Mouse (Mus musculus) heart, embryonic 14.5 days (tissue): ENCODE data around the gene Naa40. TPM values are rescaled to one million over a fixed set of nuclear protein-coding genes. Genes with fewer than 3 reads are reported as not detected.
A peak's percentile ranks its signal among the peaks of the same experiment; 100 is the strongest.

Experiments
- ATAC-seq: fragments of 200-750 bp; cut with Nextera tagmentation; 2 replicates; pipeline ENCODE4 v1.8.0; 2017; ENCODE audit warnings: low read depth, moderate TSS enrichment; ENCODE audit not compliant: insufficient number of reproducible peaks, insufficient read depth, low FRiP score
- H3K27ac ChIP-seq, 2 experiments: fragments of 200-500 bp in 1 of 2; fragments of 300-500 bp in 1 of 2; sonication (generic) in 1 of 2; replicated peaks in 1 of 2; 2 replicates each; pipeline ENCODE4 v1.5.1; 2012 to 2014; ENCODE audit warnings: low read depth in 2 of 2, low read length in 2 of 2, control low read depth in 1 of 2, mild to moderate bottlenecking in 1 of 2, mixed read lengths in 1 of 2; ENCODE audit not compliant: control insufficient read depth in 1 of 2, insufficient read depth in 1 of 2
- H3K27me3 ChIP-seq: fragments of 300-500 bp; sonication (generic); 2 replicates; pipeline ENCODE4 v1.6.1; 2014; ENCODE audit warnings: mild to moderate bottlenecking, low read length, control low read depth; ENCODE audit not compliant: control insufficient read depth, insufficient read depth
- H3K36me3 ChIP-seq: fragments of 300-500 bp; sonication (generic); 2 replicates; pipeline ENCODE4 v1.6.1; 2014; ENCODE audit warnings: mild to moderate bottlenecking, control low read depth, low read length, mixed read lengths; ENCODE audit not compliant: control insufficient read depth, insufficient read depth
- H3K4me1 ChIP-seq, 2 experiments: fragments of 200-500 bp in 1 of 2; fragments of 300-500 bp in 1 of 2; sonication (generic) in 1 of 2; 2 replicates each; pipeline ENCODE4 v1.6.1; 2012 to 2014; ENCODE audit warnings: low read length in 2 of 2, control low read depth in 1 of 2, mixed read lengths in 1 of 2; ENCODE audit not compliant: control insufficient read depth in 2 of 2, insufficient read depth in 2 of 2
- H3K4me2 ChIP-seq: fragments of 300-500 bp; sonication (generic); 2 replicates; pipeline ENCODE4 v1.6.1; 2014; ENCODE audit warnings: mild to moderate bottlenecking, low read length
- H3K4me3 ChIP-seq, 2 experiments: fragments of 200-500 bp in 1 of 2; fragments of 300-500 bp in 1 of 2; sonication (generic) in 1 of 2; 2 replicates each; pipeline ENCODE4 v1.5.1; 2012 to 2014; ENCODE audit warnings: low read length in 2 of 2, mild to moderate bottlenecking in 2 of 2, control low read depth in 1 of 2, low read depth in 1 of 2, moderate library complexity in 1 of 2; ENCODE audit not compliant: control insufficient read depth in 1 of 2, insufficient read depth in 1 of 2
- H3K9ac ChIP-seq: fragments of 300-500 bp; sonication (generic); 2 replicates; pipeline ENCODE4 v1.6.1; 2014; ENCODE audit warnings: mild to moderate bottlenecking, low read length
- H3K9me3 ChIP-seq: fragments of 300-500 bp; sonication (generic); 2 replicates; pipeline ENCODE4 v1.6.1; 2016; ENCODE audit warnings: low read length, control low read depth; ENCODE audit not compliant: control insufficient read depth
- WGBS: fragments of 180-500 bp; shearing (Covaris S2); extraction: QIAGEN DNeasy Blood & Tissue Kit; methylation state at CpG from one replicate; pipeline ENCODE4 v1.1.7; 2014; 5-methylcytosine and 5-hydroxymethylcytosine counted together
- polyA plus RNA-seq: library from polyadenylated mRNA; unstranded; fragments of >200 nt; fragmentation: Nextera tagmentation; extraction: Ambion mirVana; gene quantifications from 2 replicates; pipeline ENCODE4 v1.2.1, GENCODE M21; 2014

The Naa40 gene
- polyA plus RNA-seq, 1 experiment from 2014 or later: 55.9 TPM

GRCm38 (mm10) chr19:7240291-7240690, 692 bp downstream of the Naa40 start:
- Histone ChIP-seq H3K9ac (peak overlapping the region; percentile 92), H3K4me2 (peak overlapping the region; percentile 80), H3K36me3 (peaks cover 33% of the 10 kb centered on the region), H3K4me3 (peak overlapping the region; percentile 64 to 79), H3K9me3 (peaks cover 5% of the 10 kb centered on the region; the same call in 1 of the 2 replicates), H3K27me3 (no peaks in the 10 kb centered on the region), H3K27ac (peak overlapping the region; percentile 52 to 89), H3K4me1 (peaks cover 2 to 21% of the 10 kb centered on the region in 2 experiments)
- WGBS: under 1% methylated on average over 13 of the region's 13 CpGs
- ATAC-seq: no peak

GRCm38 (mm10) chr19:7239574-7239973, 1.4 kb downstream of the Naa40 start:
- 76% methylated on average over 3 of the region's 3 CpGs for WGBS
- Histone ChIP-seq H3K9me3 (peaks cover 5% of the 10 kb centered on the region; the same call in 1 of the 2 replicates), H3K27ac (peak overlapping the region in 1 of 2 experiments; percentile 89; a peak in 1 of 4 replicates)

GRCm38 (mm10) chr19:7236742-7237141, 4.2 kb downstream of the Naa40 start:
- peaks cover 5% of the 10 kb centered on the region; the same call in 1 of the 2 replicates for H3K9me3 ChIP-seq
- no peak overlapping the region for H3K9ac ChIP-seq
- H3K36me3 ChIP-seq: peaks cover 64% of the 10 kb centered on the region
- no peak overlapping the region for H3K4me2 ChIP-seq
- H3K27ac ChIP-seq: no peak overlapping the region
- no peak for ATAC-seq
- no peak overlapping the region for H3K4me3 ChIP-seq
- no peaks in the 10 kb centered on the region for H3K27me3 ChIP-seq
- WGBS: 82% methylated on average over 4 of the region's 4 CpGs
- peaks cover 2 to 21% of the 10 kb centered on the region in 2 experiments for H3K4me1 ChIP-seq

More at GRCm38 (mm10) chr19:7239574-7239973, 1.4 kb downstream of the Naa40 start:
- Histone ChIP-seq H3K4me2 (peak overlapping the region; percentile 80), H3K27me3 (no peaks in the 10 kb centered on the region), H3K4me1 (peaks cover 2 to 21% of the 10 kb centered on the region in 2 experiments), H3K9ac (peak overlapping the region; percentile 92), H3K4me3 (peak overlapping the region; percentile 64 to 79), H3K36me3 (peaks cover 36% of the 10 kb centered on the region)
- no peak for ATAC-seq

DNA sequence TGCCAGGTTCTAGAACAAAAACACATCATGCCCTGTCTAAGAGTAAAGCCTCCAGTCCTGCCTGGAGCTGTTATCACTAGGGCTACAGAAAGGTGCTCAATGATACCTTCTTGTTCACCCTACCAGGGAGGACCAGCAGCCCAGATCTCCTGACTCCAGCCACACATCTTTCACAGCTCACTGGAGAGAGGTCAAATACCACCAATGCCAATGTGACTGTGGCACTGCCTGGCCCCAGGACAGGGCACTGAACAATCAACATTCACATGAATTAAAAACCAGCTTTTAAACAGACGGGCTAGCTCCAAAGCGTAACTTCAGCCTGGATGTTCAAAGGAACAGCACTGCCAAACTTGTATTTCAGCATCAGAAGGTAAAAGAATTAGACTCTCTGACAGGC, 5.0 kb downstream of the Naa40 start:
- peaks cover 71% of the 10 kb centered on the region for H3K36me3 ChIP-seq
- 94% methylated on average over 2 of the region's 2 CpGs for WGBS
- peaks cover 2 to 18% of the 10 kb centered on the region in 2 experiments for H3K4me1 ChIP-seq
- ATAC-seq: no peak
- no peak overlapping the region for H3K4me2 ChIP-seq
- H3K4me3 ChIP-seq: no peak overlapping the region
- H3K27me3 ChIP-seq: no peaks in the 10 kb centered on the region
- no peak overlapping the region for H3K9ac ChIP-seq
- H3K27ac ChIP-seq: no peak overlapping the region
- peaks cover 5% of the 10 kb centered on the region; the same call in 1 of the 2 replicates for H3K9me3 ChIP-seq

- 93% methylated on average over 9 of the region's 9 CpGs for WGBS
- no peak overlapping the region for H3K4me2 ChIP-seq
- no peak overlapping the region for H3K9ac ChIP-seq
- H3K36me3 ChIP-seq: peaks cover 77% of the 10 kb centered on the region
- peaks cover 2 to 18% of the 10 kb centered on the region in 2 experiments for H3K4me1 ChIP-seq
- no peaks in the 10 kb centered on the region for H3K27me3 ChIP-seq
- ATAC-seq: no peak
- H3K27ac ChIP-seq: no peak overlapping the region
- no peak overlapping the region for H3K4me3 ChIP-seq
- H3K9me3 ChIP-seq: peaks cover 5% of the 10 kb centered on the region; the same call in 1 of the 2 replicates
Observed at GRCm38 (mm10) chr19:7235461-7235860, 5.5 kb downstream of the Naa40 start.

- peaks cover 85% of the 10 kb centered on the region for H3K36me3 ChIP-seq
- ATAC-seq: no peak
- no peak overlapping the region for H3K4me2 ChIP-seq
Observed at GRCm38 (mm10) chr19:7234537-7235221, 6.3 kb downstream of the Naa40 start.

GRCm38 (mm10) chr19:7226511-7226914, 14.5 kb downstream of the Naa40 start:
- Histone ChIP-seq H3K27ac (no peak overlapping the region), H3K4me3 (no peak overlapping the region), H3K36me3 (peaks cover 63% of the 10 kb centered on the region), H3K27me3 (no peaks in the 10 kb centered on the region), H3K9me3 (no peaks in the 10 kb centered on the region), H3K4me2 (no peak overlapping the region), H3K4me1 (no peaks in the 10 kb centered on the region), H3K9ac (no peak overlapping the region)
- WGBS: 86% methylated on average over 6 of the region's 6 CpGs
- ATAC-seq: no peak

More at GRCm38 (mm10) chr19:7234537-7235221, 6.3 kb downstream of the Naa40 start:
- WGBS: 64% methylated on average over 8 of the region's 8 CpGs
- peaks cover 5% of the 10 kb centered on the region; the same call in 1 of the 2 replicates for H3K9me3 ChIP-seq
- no peak overlapping the region for H3K4me3 ChIP-seq
- no peak overlapping the region for H3K9ac ChIP-seq
- no peak overlapping the region for H3K27ac ChIP-seq
- peaks cover 0 to 13% of the 10 kb centered on the region in 2 experiments; a peak in 2 of 4 replicates for H3K4me1 ChIP-seq
- H3K27me3 ChIP-seq: no peaks in the 10 kb centered on the region
